In the genomic region with DNA sequence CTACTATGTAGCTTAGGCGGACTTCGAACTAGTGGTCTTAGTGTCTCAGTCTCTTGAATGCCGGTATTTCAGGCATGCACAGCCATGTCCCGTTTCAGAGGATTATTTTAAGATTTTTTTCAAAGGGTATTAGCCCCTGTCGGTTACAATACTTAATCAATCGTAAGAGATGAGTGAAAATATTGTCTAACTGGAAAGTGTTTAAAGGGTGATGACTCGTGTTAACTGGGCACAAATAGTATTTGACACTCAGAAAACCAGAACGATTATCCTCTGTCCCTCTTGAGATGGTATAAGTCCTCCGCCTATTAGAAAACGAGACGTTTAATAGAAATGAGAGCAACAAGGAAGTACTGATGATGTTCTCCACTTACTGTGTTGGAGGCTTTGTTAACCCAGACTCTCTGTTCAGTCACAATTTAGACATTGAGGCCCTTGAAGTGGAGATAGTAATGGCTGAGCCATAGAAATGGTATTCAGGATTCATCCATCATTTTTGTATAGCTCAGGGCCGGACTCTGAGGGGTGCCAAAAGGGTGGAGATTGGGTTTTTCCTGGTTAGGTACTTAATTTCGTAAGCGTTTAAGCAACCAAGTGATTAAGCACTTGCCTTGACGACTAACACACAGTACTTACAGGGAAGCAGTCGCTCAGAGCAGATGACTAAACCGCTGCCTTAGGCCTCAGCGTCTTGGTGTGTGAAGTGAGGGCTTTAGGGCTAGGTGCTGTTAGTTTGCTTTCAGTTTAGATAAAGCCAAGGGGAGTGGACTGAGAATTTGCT, we compare ENCODE assay signal across 8 mouse cellular contexts. TPM values are rescaled to one million over a fixed set of nuclear protein-coding genes. Genes with fewer than 3 reads are reported as not detected.
DNase-seq lines count a peak whose midpoint lies in the region; ATAC-seq lines count a peak whose summit lies in the region.

No protein-coding gene starts in this region.

- H3K4me1 ChIP-seq in heart, embryonic 15.5 days (replicated peaks): peaks cover 31% of the 10 kb centered on the region

- no peaks in the 10 kb centered on the region for H3K9me3 ChIP-seq in heart, embryonic 15.5 days (replicated peaks)

- DNase-seq in lung, adult 18-20 months: peak; percentile 41 to 48
- DNase-seq in lung, postnatal 10 days: no peak
- DNase-seq in c-Kit-positive CD71-positive TER-119-negative erythroid progenitor cells, embryonic 14.5 days (ENCODE audit: low read depth): peak; percentile 35
- DNase-seq in liver: peak; percentile 36
- DNase-seq in natural killer cell, adult 2 months (ENCODE audit: low spot score in 2 of 2): peak; percentile 34 to 49
- no peak for DNase-seq in right cerebral cortex, postnatal 25 days
- no peak for DNase-seq in cerebellum, adult 11-12 months

- H3K4me3 ChIP-seq in heart, embryonic 15.5 days: peak overlapping the region; percentile 99

- no peaks in the 10 kb centered on the region for H3K27me3 ChIP-seq in heart, embryonic 15.5 days

- under 1% methylated on average over 18 of the region's 18 CpGs for WGBS in heart, embryonic 15.5 days

- H3K36me3 ChIP-seq in heart, embryonic 15.5 days: no peaks in the 10 kb centered on the region

- H3K9ac ChIP-seq in heart, embryonic 15.5 days: peak overlapping the region; percentile 100

- H3K27ac ChIP-seq in heart, embryonic 15.5 days: peak overlapping the region; percentile 35

- H3K4me2 ChIP-seq in heart, embryonic 15.5 days: peak overlapping the region; percentile 77

- no peak for ATAC-seq in heart, embryonic 15.5 days (replicated peaks; ENCODE audit: insufficient number of reproducible peaks, insufficient read depth, low FRiP score, low read depth)

RNA-seq across cellular contexts. Expression of gene Msl2, which starts 2.4 kb away (rescaled TPM):
- polyA plus RNA-seq in heart, embryonic 15.5 days (2015; fragmentation: Nextera tagmentation; extraction: Ambion mirVana): 3.4 and 3.6 TPM in 2 replicates

RNA-seq across cellular contexts. Expression of gene Pccb, which starts 41.6 kb away (rescaled TPM):
- 22.3 and 23.0 TPM in 2 replicates for polyA plus RNA-seq in heart, embryonic 15.5 days (2015; fragmentation: Nextera tagmentation; extraction: Ambion mirVana)

Comparison
In these comparisons a context has a peak if more than half of its experiments do, and no peak if none do; other contexts are left out.
1. DNase-seq: peak in lung, adult 18-20 months (2 of 2), c-Kit-positive CD71-positive TER-119-negative erythroid progenitor cells, embryonic 14.5 days (single experiment), liver (single experiment) and natural killer cell, adult 2 months (2 of 2); none in lung, postnatal 10 days (single experiment), right cerebral cortex, postnatal 25 days (single experiment) and cerebellum, adult 11-12 months (single experiment).